Mouse (Mus musculus): ENCODE data around the gene Defb25.

Defb25 gene

DNA sequence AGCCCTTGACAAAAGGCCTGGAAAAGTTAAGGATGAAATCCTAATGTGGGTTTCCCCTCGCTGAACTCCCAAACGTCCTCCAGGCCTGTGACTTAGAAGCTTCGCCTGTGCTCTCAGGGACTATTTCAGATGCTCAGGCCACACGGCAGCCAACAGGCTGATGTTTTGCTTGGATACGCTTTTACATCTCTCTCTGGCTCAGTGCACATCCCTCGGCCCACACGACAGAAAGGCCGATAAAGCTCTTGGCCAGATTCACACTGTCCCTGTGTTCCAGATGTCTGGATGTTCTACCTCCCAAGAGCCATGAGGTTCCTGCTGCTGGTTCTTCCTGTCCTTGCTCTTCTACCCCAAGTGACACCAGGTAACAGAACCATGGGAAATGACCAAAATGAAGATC is 49.4 kb downstream of the Defb25 start:
- DNase-seq (ENCODE audit: extremely low read depth, low read depth) = no peak

Data from MEL-GATA-1-ER (cell line).